Mouse (Mus musculus) CD4-positive helper T cell, adult 2 months (primary cell): ENCODE measurements at regions not wholly inside any gene's neighbourhood (a gene's known extent, or its start where the extent isn't known, plus 50 kb on each side); places are given as distances from the start of the nearest gene placed in this dataset.
A peak's percentile ranks its signal among the peaks of the same experiment; 100 is the strongest.

Experiments
- DNase-seq: peaks from one replicate; pipeline ENCODE4 v3.0.0-alpha.2; 2012; ENCODE audit warnings: low read depth, missing footprints, low spot score

- DNase-seq, result no peak
These were observed 169.7 kb upstream of the Serpine2 start for GRCm38 (mm10) chr1:80030635-80031034.

DNA sequence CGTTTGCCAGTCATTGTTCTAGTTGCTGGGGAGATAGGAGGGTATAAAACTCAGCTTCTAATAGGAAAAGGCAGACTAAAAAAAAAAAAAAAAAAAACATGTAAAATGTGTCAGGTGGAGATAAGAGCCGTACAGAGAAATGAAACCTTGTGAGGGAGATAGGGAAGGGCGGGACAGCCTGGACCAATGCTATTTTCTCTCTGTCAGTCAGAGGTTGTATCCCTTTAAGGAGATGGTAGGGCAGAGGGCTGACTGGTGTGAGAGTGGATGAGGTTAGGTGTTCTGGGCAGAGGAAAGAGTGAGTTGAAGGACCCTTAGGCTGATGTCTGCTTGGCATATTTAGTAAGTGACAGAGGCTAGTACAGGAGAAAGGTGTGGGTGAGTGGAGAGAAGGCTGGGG, 169.2 kb upstream of the Serpine2 start:
- DNase-seq, result no peak

DNA sequence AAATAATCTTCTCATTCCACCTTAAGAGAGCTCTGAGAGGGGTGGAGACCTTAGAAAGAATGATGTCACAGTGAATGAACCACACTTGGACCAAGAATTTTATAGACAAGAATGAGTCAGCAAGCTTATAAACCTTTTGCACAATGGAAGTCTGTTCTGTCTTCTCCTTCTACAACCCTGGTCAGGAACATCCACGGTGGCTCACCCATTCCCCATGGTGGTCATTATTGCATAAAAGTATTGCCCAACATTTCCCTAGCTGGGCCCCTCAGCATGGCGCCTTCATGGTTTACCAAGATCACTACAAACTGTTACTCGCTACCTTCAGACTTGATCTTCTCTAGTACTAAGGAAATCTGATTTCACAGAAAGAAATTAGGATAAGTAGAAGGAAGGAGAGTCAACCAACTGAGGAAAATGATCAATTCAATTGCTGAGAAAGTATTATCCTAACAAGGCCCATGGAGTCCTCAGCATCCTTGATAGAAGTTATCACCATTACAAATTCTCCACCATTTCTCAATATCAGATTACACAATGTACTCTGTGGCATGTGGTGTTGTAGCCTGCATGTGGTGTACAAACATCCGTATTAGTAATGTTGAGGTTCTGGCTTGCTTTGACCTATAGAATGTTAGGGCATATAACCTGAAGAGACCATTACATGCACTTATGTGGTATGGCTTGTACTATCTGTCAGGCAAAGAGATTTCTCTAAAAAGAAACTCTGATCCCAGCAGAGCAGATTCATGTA, 165.1 kb upstream of the Serpine2 start:
- no peak for DNase-seq

DNA sequence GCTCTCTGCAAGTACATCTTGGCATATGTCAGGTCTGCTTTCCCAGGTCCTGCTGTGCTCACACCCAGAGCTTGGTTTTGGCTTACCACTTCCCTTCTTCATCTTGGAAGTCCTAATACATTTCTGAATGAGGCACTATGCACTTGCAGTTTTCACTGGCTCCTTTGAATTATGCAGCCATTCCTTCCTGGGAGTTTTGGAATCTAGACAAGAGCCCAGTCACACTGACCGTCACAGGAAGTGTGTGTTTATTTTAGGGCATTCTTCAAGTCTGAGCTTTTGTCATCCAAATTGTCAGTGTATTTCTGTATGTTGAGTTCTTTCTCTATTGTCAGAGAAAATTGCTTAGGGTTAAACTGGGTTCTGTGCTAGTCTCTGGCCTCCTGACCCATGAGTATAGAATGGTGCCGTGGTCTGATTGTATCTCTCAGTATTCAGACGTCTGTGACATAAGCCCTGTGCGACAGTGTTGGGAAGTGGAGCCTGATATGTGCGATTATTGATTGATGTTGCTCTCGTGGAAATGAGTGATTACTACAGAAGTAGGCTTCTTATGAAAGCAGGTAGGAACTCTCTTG, 162.6 kb upstream of the Serpine2 start:
- DNase-seq, result no peak

DNA sequence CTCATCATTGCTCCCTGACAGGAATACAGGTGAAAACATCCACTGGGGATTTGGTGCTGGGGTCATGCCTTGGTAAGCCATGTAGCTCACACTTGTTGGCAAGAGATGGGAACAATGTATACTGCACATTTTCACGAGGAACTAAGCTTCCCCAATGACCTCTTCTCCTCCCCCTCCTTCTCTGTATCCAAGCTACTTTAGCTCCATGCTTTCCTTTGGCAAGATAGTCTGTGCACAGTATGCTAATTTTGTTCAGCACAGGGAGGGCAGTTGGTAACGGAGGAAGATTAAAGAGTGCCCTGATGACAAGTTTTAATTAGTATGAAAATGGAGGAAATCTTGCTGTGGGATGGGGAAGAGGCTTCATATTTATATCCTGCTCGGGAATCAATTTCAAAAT, 160.9 kb upstream of the Serpine2 start:
- no peak for DNase-seq

GRCm38 (mm10) chr1:80018391-80019065, 157.5 kb upstream of the Serpine2 start:
- DNase-seq, result no peak

DNA sequence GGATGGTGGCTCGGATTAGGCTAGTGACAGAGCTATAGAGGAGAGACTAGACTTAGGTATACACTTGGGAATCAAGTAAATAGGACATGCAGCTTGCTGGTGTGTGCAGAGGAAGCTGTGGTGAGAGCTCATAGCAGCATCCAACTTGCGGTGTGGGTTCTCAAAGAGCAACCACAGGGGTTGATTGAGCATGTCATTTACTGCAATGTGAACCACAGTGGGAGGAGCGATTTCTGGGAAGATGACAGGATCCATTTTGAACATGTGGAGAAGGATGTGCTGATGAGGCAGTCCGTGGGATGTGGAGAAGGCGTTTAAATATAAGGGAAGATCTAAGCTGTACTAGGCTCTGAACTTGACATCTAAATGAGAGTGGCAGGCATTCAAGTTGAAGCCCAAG, 154.5 kb upstream of the Serpine2 start:
- peak; percentile 43 for DNase-seq

GRCm38 (mm10) chr1:80014586-80014985, 153.6 kb upstream of the Serpine2 start:
- no peak for DNase-seq

DNA sequence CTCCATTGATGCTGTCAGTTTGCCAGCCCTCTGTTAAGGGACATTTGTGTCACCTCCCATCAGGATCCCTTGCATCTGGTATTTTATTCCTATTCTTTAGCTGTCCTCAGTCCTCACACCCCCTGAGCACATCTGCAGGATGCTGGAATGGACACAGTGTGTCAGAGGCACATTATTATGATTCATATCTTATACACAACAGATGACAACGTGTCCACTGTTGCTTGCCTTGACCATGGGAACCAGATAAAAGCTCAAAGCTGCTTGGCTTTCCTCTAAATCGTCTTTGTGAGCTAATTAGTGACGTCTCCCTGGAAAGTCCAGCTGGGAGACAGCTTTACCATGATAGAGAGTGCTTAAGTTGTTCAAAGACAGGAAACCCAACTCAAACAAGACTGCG, 149.7 kb upstream of the Serpine2 start:
- no peak for DNase-seq

GRCm38 (mm10) chr1:79999081-79999480, 138.1 kb upstream of the Serpine2 start:
- DNase-seq, result no peak

DNA sequence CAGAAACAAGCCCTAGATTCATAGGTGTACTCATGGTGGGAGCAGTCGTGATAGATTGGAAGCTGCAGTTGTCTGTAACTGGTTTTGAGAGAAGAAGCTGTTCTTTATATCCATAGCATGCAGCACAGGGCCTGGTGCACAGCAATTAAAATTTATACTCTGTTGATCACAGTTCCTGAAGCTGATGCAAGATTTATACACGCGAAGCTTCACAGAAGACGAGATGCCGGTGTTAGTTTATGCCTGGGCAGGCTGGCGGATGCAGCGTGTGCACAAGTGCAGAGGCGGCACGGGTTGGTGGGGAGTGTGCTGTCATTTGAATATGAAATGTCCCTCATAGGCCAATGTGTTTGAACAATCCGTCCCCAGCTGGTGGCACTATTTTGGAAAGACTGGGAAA, 136.9 kb upstream of the Serpine2 start:
- DNase-seq, result no peak

GRCm38 (mm10) chr1:79997456-79997855, 136.5 kb upstream of the Serpine2 start:
- no peak for DNase-seq

DNA sequence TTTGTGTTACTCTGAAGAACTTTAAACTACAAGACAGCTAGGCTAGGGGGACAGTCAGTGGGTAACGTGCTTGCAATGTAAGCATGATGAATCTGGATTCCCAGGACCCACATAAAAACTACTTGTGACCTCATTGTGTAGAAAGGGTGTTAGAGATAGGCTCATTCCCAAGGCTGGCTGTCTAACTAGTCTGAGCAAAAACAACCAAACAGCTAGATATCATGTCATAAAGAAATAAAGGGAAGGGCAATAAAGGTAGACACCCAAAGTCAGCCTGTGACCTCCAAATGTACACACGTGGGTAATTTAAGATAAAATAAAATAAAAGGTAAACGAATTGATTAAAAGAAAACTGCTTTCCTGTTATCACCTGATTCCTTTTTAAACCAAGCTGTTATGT, 123.7 kb upstream of the Serpine2 start:
- no peak for DNase-seq

GRCm38 (mm10) chr1:79982678-79983280, 121.8 kb upstream of the Serpine2 start:
- no peak for DNase-seq

DNA sequence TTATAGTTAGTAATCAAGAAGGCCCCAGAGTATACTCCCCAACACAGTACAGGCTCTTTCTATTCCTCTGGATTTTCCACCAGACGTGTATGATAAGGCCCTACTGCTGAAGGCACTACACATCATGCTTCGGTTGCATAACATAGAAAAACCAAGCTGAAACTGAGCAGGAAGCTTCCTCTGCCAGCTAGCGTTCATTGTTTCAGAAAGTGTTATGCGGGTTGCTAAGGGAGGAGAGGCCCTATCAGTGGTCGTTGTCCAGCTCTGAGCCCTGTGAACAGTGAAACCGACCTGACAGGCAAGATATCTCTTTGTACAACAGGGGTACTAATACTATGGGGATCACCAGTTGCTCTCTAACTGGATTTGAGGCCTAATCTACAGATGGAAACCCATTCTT, 118.9 kb upstream of the Serpine2 start:
- DNase-seq, result no peak

- DNase-seq, result no peak
These were observed 117.2 kb upstream of the Serpine2 start for GRCm38 (mm10) chr1:79978156-79978555.

GRCm38 (mm10) chr1:79956121-79956520, 95.1 kb upstream of the Serpine2 start:
- DNase-seq, result no peak

- DNase-seq, result no peak
These were observed 83.3 kb upstream of the Serpine2 start for GRCm38 (mm10) chr1:79944231-79944630.

DNA sequence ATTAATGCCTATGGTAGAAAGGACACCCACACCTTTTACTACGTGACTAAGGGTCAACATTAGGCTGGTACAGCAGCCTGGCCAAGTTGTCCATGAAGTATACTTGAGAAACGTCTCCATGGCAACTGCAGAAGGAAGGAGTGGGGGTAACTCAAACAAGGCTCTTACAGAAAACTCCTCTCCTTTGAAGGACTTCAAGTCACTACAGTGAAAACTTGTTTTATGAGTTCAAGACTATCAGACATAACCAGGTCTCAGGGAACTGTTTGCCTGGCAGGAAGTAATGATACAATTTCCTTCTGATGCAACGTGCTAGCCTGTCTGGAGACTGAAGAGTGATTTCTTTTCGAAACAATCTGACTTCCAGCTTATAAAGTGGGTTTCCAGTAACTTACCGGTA, 71.5 kb upstream of the Serpine2 start:
- DNase-seq, result no peak

DNA sequence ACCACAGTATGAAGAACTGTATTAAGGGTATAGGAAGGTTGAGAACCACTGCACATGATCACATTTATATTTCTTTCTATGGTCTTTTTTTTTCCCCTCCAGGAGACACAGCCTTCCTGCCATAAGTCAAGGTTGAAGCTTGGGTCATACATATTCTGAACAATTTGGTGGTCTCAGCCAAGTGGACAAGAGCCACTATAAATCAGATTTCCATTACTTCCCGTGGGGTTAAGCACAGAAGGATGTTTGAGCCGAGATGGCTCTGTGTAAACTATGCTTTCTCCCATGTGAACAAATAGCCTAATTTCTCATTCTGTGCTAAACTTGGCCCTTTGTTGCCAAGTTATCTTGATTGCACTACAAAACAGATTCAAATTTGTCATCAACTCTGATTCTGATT, 66.8 kb upstream of the Serpine2 start:
- DNase-seq, result no peak

GRCm38 (mm10) chr1:79925776-79926175, 64.8 kb upstream of the Serpine2 start:
- no peak for DNase-seq

DNA sequence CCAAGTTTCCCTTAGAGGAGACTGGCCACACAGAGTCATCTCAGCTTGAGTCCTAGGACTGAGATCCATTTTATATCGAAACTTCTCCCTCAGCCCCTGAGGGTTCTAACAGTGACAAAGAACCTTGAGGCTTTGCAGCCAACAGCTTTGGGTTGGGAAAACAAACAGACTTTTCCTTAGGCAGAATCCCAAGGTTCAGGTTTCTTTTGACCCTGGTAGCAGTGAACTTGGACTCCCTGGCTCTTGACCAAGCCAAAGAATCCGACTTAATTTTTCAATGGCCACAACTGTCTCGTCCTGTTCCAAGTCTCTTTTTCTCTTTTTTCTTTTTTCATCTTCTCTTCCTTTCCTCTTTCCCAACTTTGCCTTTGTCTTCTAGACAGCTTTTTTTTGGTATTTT, 60.9 kb upstream of the Serpine2 start:
- no peak for DNase-seq

GRCm38 (mm10) chr1:79921333-79921732, 60.4 kb upstream of the Serpine2 start:
- no peak for DNase-seq
